Mouse (Mus musculus): Measurements from ENCODE around the gene Pzp. TPM values are rescaled to one million over a fixed set of nuclear protein-coding genes. Genes with fewer than 3 reads are reported as not detected.

The Pzp gene
- polyA plus RNA-seq, 1 experiment from 2014 or later, result 0.10 TPM

DNA sequence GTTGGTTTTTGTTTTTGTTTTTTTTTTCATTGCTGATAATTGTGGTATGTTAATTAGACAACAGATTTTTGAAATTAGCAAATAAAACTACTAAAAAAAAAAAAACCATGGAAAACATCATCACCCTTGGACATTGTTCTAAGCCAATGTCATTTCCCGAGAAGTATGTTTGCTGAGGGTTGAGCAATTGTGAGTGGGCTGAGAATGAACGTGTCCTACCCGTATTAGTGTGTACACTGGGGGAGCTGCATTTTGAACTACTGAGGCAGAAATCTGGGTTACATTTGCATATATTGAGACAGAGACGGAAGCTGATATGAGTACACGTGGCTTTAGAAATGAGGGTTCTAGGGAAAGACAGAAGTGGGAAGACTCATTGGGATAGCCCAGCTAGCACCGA is 6.8 kb upstream of the Pzp start:
- Histone ChIP-seq H3K9me3 (ENCODE audit: control insufficient read depth, low read depth, low read length) (no peaks in the 10 kb centered on the region), H3K9ac (replicated peaks; ENCODE audit: low read depth, low read length) (no peak overlapping the region), H3K27me3 (ENCODE audit: control insufficient read depth, insufficient read depth, low read length) (no peaks in the 10 kb centered on the region), H3K27ac (ENCODE audit: low read length) (no peak overlapping the region), H3K4me2 (replicated peaks; ENCODE audit: low read depth, low read length) (no peak overlapping the region), H3K4me1 (ENCODE audit: control insufficient read depth, insufficient read depth, low read length) (no peaks in the 10 kb centered on the region), H3K4me3 (ENCODE audit: low read depth, low read length) (no peak overlapping the region), H3K36me3 (ENCODE audit: control insufficient read depth, insufficient read depth, low read length) (no peaks in the 10 kb centered on the region)
- 80% methylated on average over 6 of the region's 6 CpGs for WGBS
- ATAC-seq (ENCODE audit: insufficient number of reproducible peaks, insufficient read depth, low FRiP score, low read depth), result no peak

DNA sequence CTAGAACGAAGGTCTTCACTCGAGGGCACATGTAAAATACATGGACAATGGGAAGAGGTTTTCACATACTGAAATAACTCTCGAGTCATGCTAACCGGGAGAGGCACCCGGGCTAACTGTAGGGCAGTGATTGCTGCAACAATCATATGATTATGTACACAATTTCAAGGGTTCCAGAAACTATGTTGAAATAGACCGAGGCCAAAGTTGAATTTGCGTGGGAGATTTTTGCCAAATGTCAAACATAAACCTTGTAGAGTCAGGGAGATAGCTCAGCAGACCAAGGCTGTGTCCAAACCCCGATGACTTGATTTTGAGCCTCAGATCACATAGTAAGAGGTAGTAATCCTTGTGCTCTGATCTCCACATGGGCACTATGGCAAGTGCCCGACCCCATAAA is 6.2 kb upstream of the Pzp start:
- Histone ChIP-seq H3K27me3 (ENCODE audit: control insufficient read depth, insufficient read depth, low read length) (no peaks in the 10 kb centered on the region), H3K4me2 (replicated peaks; ENCODE audit: low read depth, low read length) (no peak overlapping the region), H3K9me3 (ENCODE audit: control insufficient read depth, low read depth, low read length) (no peaks in the 10 kb centered on the region), H3K4me1 (ENCODE audit: control insufficient read depth, insufficient read depth, low read length) (no peaks in the 10 kb centered on the region), H3K9ac (replicated peaks; ENCODE audit: low read depth, low read length) (no peak overlapping the region), H3K36me3 (ENCODE audit: control insufficient read depth, insufficient read depth, low read length) (no peaks in the 10 kb centered on the region), H3K27ac (ENCODE audit: low read length) (no peak overlapping the region), H3K4me3 (ENCODE audit: low read depth, low read length) (no peak overlapping the region)
- 84% methylated on average over 9 of the region's 9 CpGs for WGBS
- no peak for ATAC-seq (ENCODE audit: insufficient number of reproducible peaks, insufficient read depth, low FRiP score, low read depth)

DNA sequence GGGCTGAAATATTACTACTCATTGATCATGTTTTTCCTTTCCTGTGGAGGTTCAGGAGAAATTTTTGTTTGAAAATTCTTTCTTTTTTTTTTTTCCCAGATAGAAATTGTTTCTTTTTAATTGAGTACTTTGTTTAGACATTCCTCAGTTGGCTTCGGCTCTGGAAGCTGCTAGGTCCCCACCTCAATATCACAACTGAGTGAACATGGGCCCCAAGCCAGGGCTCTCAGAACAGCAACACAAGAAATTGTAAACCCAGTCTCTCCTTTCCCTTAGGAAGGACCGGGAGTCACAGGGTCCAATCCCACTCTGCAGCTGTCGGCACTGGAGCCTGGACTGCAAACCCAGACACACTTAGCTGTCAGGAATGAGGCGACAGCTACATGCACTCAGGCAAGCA is 2.0 kb upstream of the Pzp start:
- no peak overlapping the region for H3K4me2 ChIP-seq (replicated peaks; ENCODE audit: low read depth, low read length)
- no peak overlapping the region for H3K9ac ChIP-seq (replicated peaks; ENCODE audit: low read depth, low read length)
- 38% methylated on average over 4 of the region's 4 CpGs for WGBS
- no peak overlapping the region for H3K4me3 ChIP-seq (ENCODE audit: low read depth, low read length)
- no peaks in the 10 kb centered on the region for H3K36me3 ChIP-seq (ENCODE audit: control insufficient read depth, insufficient read depth, low read length)
- ATAC-seq (ENCODE audit: insufficient number of reproducible peaks, insufficient read depth, low FRiP score, low read depth), result no peak
- H3K27ac ChIP-seq (ENCODE audit: low read length), result no peak overlapping the region
- no peaks in the 10 kb centered on the region for H3K4me1 ChIP-seq (ENCODE audit: control insufficient read depth, insufficient read depth, low read length)
- 0 out of 2 replicates have a peak, but pooled peaks cover 3% of the 10 kb centered on the region for H3K9me3 ChIP-seq (ENCODE audit: control insufficient read depth, low read depth, low read length)
- no peaks in the 10 kb centered on the region for H3K27me3 ChIP-seq (ENCODE audit: control insufficient read depth, insufficient read depth, low read length)

DNA sequence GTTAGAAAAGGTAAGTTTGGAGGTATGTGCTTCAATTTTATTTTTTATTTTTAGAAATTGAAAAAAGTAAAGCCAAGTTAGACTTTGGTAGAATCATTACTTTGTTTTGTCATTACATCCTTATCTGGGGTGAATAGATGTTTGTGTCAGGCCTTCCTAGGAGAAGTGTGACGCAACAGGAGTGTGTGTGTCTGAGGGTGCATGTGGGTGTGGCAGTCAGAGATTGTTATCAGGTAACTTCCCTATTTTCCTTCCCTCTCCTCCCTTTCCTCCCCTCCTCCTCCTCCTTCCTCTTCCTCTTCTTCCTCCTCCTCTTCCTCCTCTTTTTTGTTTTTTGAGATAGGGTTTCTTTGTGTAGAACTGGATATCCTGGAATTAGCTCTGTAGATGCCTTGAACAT is 590 bp upstream of the Pzp start:
- ATAC-seq (ENCODE audit: insufficient number of reproducible peaks, insufficient read depth, low FRiP score, low read depth), result no peak
- Histone ChIP-seq H3K4me1 (ENCODE audit: control insufficient read depth, insufficient read depth, low read length) (no peaks in the 10 kb centered on the region), H3K36me3 (ENCODE audit: control insufficient read depth, insufficient read depth, low read length) (no peaks in the 10 kb centered on the region), H3K4me3 (ENCODE audit: low read depth, low read length) (no peak overlapping the region), H3K4me2 (replicated peaks; ENCODE audit: low read depth, low read length) (no peak overlapping the region), H3K9ac (replicated peaks; ENCODE audit: low read depth, low read length) (no peak overlapping the region), H3K9me3 (ENCODE audit: control insufficient read depth, low read depth, low read length) (0 out of 2 replicates have a peak, but pooled peaks cover 3% of the 10 kb centered on the region), H3K27me3 (ENCODE audit: control insufficient read depth, insufficient read depth, low read length) (no peaks in the 10 kb centered on the region), H3K27ac (ENCODE audit: low read length) (no peak overlapping the region)
- WGBS, result 72% methylated on average over 1 of the region's 1 CpGs

DNA sequence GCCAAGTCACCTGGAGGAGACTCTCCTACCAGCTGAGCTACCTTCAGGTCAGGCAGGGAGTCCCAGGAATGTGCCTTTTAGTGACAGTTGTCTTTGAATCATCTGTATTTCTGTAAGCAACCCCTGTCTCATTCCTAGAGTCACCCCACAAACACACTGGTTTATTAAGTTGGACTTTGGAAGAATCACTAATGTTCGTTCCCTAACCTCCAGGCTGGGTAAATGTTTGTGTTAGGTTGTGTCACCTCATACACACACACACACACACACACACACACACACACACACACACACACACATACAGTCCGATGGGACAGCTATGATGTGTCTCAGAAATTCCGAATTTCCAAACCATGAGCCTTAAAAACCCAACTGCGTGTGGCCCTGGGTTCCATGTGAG is 719 bp downstream of the Pzp start:
- Histone ChIP-seq H3K4me2 (replicated peaks; ENCODE audit: low read depth, low read length) (no peak overlapping the region), H3K27me3 (ENCODE audit: control insufficient read depth, insufficient read depth, low read length) (no peaks in the 10 kb centered on the region), H3K4me1 (ENCODE audit: control insufficient read depth, insufficient read depth, low read length) (no peaks in the 10 kb centered on the region), H3K27ac (ENCODE audit: low read length) (no peak overlapping the region), H3K36me3 (ENCODE audit: control insufficient read depth, insufficient read depth, low read length) (no peaks in the 10 kb centered on the region), H3K4me3 (ENCODE audit: low read depth, low read length) (no peak overlapping the region), H3K9ac (replicated peaks; ENCODE audit: low read depth, low read length) (no peak overlapping the region), H3K9me3 (ENCODE audit: control insufficient read depth, low read depth, low read length) (0 out of 2 replicates have a peak, but pooled peaks cover 3% of the 10 kb centered on the region)
- ATAC-seq (ENCODE audit: insufficient number of reproducible peaks, insufficient read depth, low FRiP score, low read depth), result no peak
- WGBS, result 83% methylated on average over 4 of the region's 4 CpGs

DNA sequence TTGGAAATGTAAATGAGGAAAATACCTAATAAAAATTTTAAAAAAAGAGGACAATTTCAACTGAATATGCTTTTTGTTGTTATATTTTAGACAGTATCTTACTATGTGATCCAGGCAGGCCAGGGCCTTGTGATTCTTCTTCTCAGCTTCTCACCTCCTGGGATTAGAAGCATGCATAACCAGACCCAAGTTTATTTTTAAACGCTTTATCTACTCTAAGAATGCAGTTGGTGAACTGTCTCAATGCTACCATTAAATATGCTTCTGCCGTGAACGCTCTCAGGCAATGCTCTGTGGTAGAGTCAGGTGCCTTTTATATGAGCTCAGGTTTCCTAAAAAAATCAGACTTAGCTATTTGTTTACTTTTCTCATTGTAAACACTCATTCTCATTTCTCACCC is 3.2 kb downstream of the Pzp start:
- Histone ChIP-seq H3K9ac (replicated peaks; ENCODE audit: low read depth, low read length) (no peak overlapping the region), H3K4me1 (ENCODE audit: control insufficient read depth, insufficient read depth, low read length) (no peaks in the 10 kb centered on the region), H3K4me3 (ENCODE audit: low read depth, low read length) (no peak overlapping the region), H3K4me2 (replicated peaks; ENCODE audit: low read depth, low read length) (no peak overlapping the region), H3K36me3 (ENCODE audit: control insufficient read depth, insufficient read depth, low read length) (no peaks in the 10 kb centered on the region), H3K27ac (ENCODE audit: low read length) (no peak overlapping the region), H3K27me3 (ENCODE audit: control insufficient read depth, insufficient read depth, low read length) (no peaks in the 10 kb centered on the region), H3K9me3 (ENCODE audit: control insufficient read depth, low read depth, low read length) (0 out of 2 replicates have a peak, but pooled peaks cover 3% of the 10 kb centered on the region)
- 79% methylated on average over 3 of the region's 3 CpGs for WGBS
- ATAC-seq (ENCODE audit: insufficient number of reproducible peaks, insufficient read depth, low FRiP score, low read depth), result no peak

DNA sequence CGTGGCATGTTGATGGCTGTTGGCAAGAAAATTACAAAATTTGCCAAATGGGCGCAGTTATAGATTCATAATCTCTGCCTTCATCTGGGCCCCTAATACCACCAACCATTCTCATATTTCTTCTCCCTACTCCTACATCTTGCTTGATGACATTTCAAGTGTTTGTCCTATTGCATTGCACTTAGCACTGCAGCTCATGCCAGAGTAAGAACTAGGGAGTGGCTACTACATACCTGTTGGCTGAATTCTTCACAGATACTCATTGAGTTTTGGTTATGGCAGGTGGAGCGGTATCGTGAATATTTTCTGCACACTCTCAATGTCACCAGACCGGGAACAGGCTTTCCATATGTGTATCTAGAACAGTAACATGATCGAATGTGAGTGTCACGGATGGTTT is 7.4 kb downstream of the Pzp start:
- no peak overlapping the region for H3K9ac ChIP-seq (replicated peaks; ENCODE audit: low read depth, low read length)
- H3K27me3 ChIP-seq (ENCODE audit: control insufficient read depth, insufficient read depth, low read length), result no peaks in the 10 kb centered on the region
- H3K9me3 ChIP-seq (ENCODE audit: control insufficient read depth, low read depth, low read length), result 0 out of 2 replicates have a peak, but pooled peaks cover under 1% of the 10 kb centered on the region
- H3K36me3 ChIP-seq (ENCODE audit: control insufficient read depth, insufficient read depth, low read length), result no peaks in the 10 kb centered on the region
- no peak for ATAC-seq (ENCODE audit: insufficient number of reproducible peaks, insufficient read depth, low FRiP score, low read depth)
- no peaks in the 10 kb centered on the region for H3K4me1 ChIP-seq (ENCODE audit: control insufficient read depth, insufficient read depth, low read length)
- H3K4me3 ChIP-seq (ENCODE audit: low read depth, low read length), result no peak overlapping the region
- no peak overlapping the region for H3K27ac ChIP-seq (ENCODE audit: low read length)
- H3K4me2 ChIP-seq (replicated peaks; ENCODE audit: low read depth, low read length), result no peak overlapping the region
- 87% methylated on average over 7 of the region's 7 CpGs for WGBS

DNA sequence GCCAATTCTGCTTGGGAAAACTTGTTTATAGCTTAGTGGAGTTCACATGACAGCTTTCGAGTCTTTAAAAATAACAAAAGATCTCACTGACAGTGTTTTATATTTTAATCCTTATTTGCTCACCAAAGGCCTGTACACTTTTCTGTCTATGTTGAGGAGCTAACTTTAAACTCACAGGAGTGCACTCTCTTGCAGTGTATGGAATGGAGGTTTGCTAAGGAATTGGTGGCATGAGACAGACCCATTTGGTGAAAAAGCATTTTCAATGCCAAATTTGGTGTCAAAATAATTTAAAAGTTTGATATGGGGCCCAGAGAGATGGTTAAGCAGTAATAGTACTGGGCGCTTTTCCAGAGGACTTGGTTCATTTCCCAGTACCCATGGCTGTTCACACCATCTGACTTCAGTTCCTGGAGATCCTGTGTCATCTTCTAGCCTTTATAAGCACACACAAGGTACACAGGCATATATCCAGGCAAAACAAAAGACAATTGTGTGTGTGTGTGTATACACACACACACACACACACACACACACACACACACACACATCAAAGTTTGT is 20.8 kb downstream of the Pzp start:
- no peaks in the 10 kb centered on the region for H3K9me3 ChIP-seq (ENCODE audit: control insufficient read depth, low read depth, low read length)
- no peak overlapping the region for H3K4me3 ChIP-seq (ENCODE audit: low read depth, low read length)
- 66% methylated on average over 2 of the region's 2 CpGs for WGBS
- no peaks in the 10 kb centered on the region for H3K27me3 ChIP-seq (ENCODE audit: control insufficient read depth, insufficient read depth, low read length)
- H3K4me2 ChIP-seq (replicated peaks; ENCODE audit: low read depth, low read length), result no peak overlapping the region
- no peaks in the 10 kb centered on the region for H3K36me3 ChIP-seq (ENCODE audit: control insufficient read depth, insufficient read depth, low read length)
- no peak for ATAC-seq (ENCODE audit: insufficient number of reproducible peaks, insufficient read depth, low FRiP score, low read depth)
- no peak overlapping the region for H3K27ac ChIP-seq (ENCODE audit: low read length)
- H3K9ac ChIP-seq (replicated peaks; ENCODE audit: low read depth, low read length), result no peak overlapping the region
- no peaks in the 10 kb centered on the region for H3K4me1 ChIP-seq (ENCODE audit: control insufficient read depth, insufficient read depth, low read length)

DNA sequence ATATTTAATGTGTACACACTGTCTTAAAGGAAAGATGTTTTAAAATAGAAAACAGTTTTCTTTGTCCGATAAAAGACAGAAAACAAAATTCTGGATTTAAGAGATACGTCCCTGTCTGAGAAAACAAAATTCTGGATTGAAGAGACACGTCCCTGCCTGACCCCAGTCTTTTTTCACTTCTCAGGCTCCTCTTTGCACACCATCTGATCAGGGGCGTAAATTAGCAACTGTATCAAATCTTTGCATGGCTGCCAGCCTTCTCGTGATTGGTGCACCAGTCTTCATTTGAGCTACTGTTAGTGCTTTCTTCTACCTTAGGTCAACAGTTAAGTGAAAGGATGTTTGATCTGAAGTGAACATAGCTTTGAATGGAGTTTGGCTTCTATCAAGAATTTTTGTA is 21.8 kb downstream of the Pzp start:
- H3K4me2 ChIP-seq (replicated peaks; ENCODE audit: low read depth, low read length), result no peak overlapping the region
- no peaks in the 10 kb centered on the region for H3K9me3 ChIP-seq (ENCODE audit: control insufficient read depth, low read depth, low read length)
- 79% methylated on average over 5 of the region's 5 CpGs for WGBS
- H3K36me3 ChIP-seq (ENCODE audit: control insufficient read depth, insufficient read depth, low read length), result no peaks in the 10 kb centered on the region
- H3K4me1 ChIP-seq (ENCODE audit: control insufficient read depth, insufficient read depth, low read length), result no peaks in the 10 kb centered on the region
- H3K4me3 ChIP-seq (ENCODE audit: low read depth, low read length), result no peak overlapping the region
- no peak overlapping the region for H3K9ac ChIP-seq (replicated peaks; ENCODE audit: low read depth, low read length)
- no peak for ATAC-seq (ENCODE audit: insufficient number of reproducible peaks, insufficient read depth, low FRiP score, low read depth)
- no peak overlapping the region for H3K27ac ChIP-seq (ENCODE audit: low read length)
- H3K27me3 ChIP-seq (ENCODE audit: control insufficient read depth, insufficient read depth, low read length), result no peaks in the 10 kb centered on the region

Data from stomach, embryonic 14.5 days (tissue).